Mouse (Mus musculus) embryonic facial prominence, embryonic 11.5 days (tissue): ENCODE data around the gene Il31ra. TPM values are rescaled to one million over a fixed set of nuclear protein-coding genes. Genes with fewer than 3 reads are reported as not detected.
"Not testable (repeated sequence)": the region's sequence is repeated elsewhere in the genome, so short reads cannot be mapped to it uniquely, and the experiment has no call there.

Experiments used
- ATAC-seq: fragments of 200-750 bp; cut with Nextera tagmentation; replicated peaks from 2 replicates; pipeline ENCODE4 v1.8.0; 2017; ENCODE audit warnings: low read depth; ENCODE audit not compliant: insufficient number of reproducible peaks, low FRiP score, low TSS enrichment
- DNase-seq: peaks from one replicate; pipeline ENCODE4 v3.0.0-alpha.2; 2015; ENCODE audit warnings: low spot score
- H3K27ac ChIP-seq: fragments of 300-500 bp; sonication (generic); replicated peaks from 2 replicates; pipeline ENCODE4 v1.5.1; 2014; ENCODE audit warnings: mild to moderate bottlenecking, low read depth, low read length, control low read depth
- H3K27me3 ChIP-seq: fragments of 300-500 bp; sonication (generic); 2 replicates; pipeline ENCODE4 v1.6.1; 2014; ENCODE audit warnings: mild to moderate bottlenecking, low read length, moderate library complexity, mixed read lengths; ENCODE audit not compliant: control insufficient read depth, insufficient read depth
- H3K36me3 ChIP-seq: fragments of 300-500 bp; sonication (generic); replicated peaks from 2 replicates; pipeline ENCODE4 v1.6.1; 2014; ENCODE audit warnings: low read depth, mild to moderate bottlenecking, low read length, moderate library complexity, mixed read lengths; ENCODE audit not compliant: control insufficient read depth, insufficient read depth
- H3K4me1 ChIP-seq: fragments of 300-500 bp; sonication (generic); 2 replicates; pipeline ENCODE4 v1.6.1; 2014; ENCODE audit warnings: low read length, mixed read lengths; ENCODE audit not compliant: control insufficient read depth, insufficient read depth
- H3K4me2 ChIP-seq: fragments of 300-500 bp; sonication (generic); 2 replicates; pipeline ENCODE4 v1.6.1; 2014; ENCODE audit warnings: low read depth, mild to moderate bottlenecking, control low read depth, low read length, moderate library complexity
- H3K4me3 ChIP-seq: fragments of 300-500 bp; sonication (generic); 2 replicates; pipeline ENCODE4 v1.5.1; 2014; ENCODE audit warnings: low read depth, low read length, control low read depth
- H3K9ac ChIP-seq: fragments of 300-500 bp; sonication (generic); replicated peaks from 2 replicates; pipeline ENCODE4 v1.6.1; 2014; ENCODE audit warnings: mild to moderate bottlenecking, control low read depth, low read length
- H3K9me3 ChIP-seq: fragments of 300-500 bp; sonication (generic); replicated peaks from 2 replicates; pipeline ENCODE4 v1.6.1; 2016; ENCODE audit warnings: mild to moderate bottlenecking, low read length, inconsistent platforms, mixed read lengths; ENCODE audit not compliant: control insufficient read depth
- WGBS: fragments of 180-500 bp; shearing (Covaris S2); extraction: QIAGEN DNeasy Blood & Tissue Kit; methylation state at CpG from one replicate; pipeline ENCODE4 v1.1.7; 2014; 5-methylcytosine and 5-hydroxymethylcytosine counted together
- polyA plus RNA-seq: library from polyadenylated mRNA; unstranded; fragments of >200 nt; fragmentation: Nextera tagmentation; extraction: Ambion mirVana; gene quantifications from 2 replicates; pipeline ENCODE4 v1.2.1, GENCODE M21; 2014

Il31ra gene
- not detected in 2 replicates for polyA plus RNA-seq

DNA sequence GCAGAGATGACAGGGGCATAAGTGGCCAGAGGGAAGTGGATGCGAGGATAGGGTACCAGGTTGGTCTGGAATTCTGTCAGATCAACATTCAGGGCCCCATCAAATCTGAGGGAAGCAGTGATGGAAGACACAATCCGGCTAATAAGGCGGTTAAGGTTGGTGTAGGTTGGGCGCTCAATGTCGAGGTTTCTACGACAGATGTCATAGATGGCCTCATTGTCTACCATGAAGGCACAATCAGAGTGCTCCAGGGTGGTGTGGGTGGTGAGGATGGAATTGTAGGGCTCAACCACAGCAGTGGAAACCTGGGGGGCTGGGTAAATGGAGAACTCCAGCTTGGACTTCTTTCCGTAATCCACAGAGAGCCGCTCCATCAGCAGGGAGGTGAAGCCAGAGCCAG lies at the start of gene Il31ra:
TSS of gene Il31ra (minus strand) at position 101 of the 400 bp plus-strand sequence.
- 96% methylated on average over 6 of the region's 8 CpGs for WGBS

GRCm38 (mm10) chr13:112642897-112643296 lies 48.7 kb upstream of the Il31ra start:
- Histone ChIP-seq H3K4me1 (no peaks in the 10 kb centered on the region), H3K27ac (no peak overlapping the region), H3K27me3 (no peaks in the 10 kb centered on the region), H3K9me3 (no peaks in the 10 kb centered on the region), H3K9ac (no peak overlapping the region), H3K4me2 (no peak overlapping the region), H3K4me3 (no peak overlapping the region), H3K36me3 (no peaks in the 10 kb centered on the region)
- WGBS, result 85% methylated on average over 3 of the region's 3 CpGs
- ATAC-seq (no peak), DNase-seq (no peak)

More for the DNA sequence above, at the start of gene Il31ra:
- not testable (repeated sequence) for DNase-seq, H3K4me1 ChIP-seq, H3K4me3 ChIP-seq, H3K27ac ChIP-seq, H3K9ac ChIP-seq, H3K27me3 ChIP-seq, H3K4me2 ChIP-seq, H3K9me3 ChIP-seq, H3K36me3 ChIP-seq, ATAC-seq

DNA sequence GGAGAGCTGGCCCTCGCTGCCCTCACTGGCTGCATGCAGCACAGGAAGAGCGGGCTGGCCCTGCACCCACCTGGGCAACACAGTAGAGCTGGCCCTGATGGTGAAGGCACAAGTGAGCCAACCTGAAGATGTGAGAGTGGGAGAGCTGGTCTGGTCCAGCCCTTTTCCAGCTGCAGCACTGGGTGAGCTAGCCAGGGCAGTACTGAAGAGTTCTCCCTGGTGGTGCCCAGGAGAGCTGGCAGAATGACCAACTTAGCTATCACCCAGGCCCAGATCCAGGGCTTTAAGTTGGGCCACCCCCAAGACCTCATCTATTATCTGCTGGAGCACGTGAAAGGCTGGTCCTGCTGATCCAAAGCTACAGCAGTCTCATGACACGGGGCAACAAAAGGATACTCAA lies 45.0 kb upstream of the Il31ra start:
- DNase-seq (no peak), ATAC-seq (no peak)
- H3K4me3 ChIP-seq, result no peak overlapping the region
- H3K4me1 ChIP-seq, result no peaks in the 10 kb centered on the region
- H3K36me3 ChIP-seq, result no peaks in the 10 kb centered on the region
- 62% methylated on average over 4 of the region's 4 CpGs for WGBS
- no peak overlapping the region for H3K4me2 ChIP-seq
- H3K27ac ChIP-seq, result no peak overlapping the region
- H3K27me3 ChIP-seq, result no peaks in the 10 kb centered on the region
- no peak overlapping the region for H3K9ac ChIP-seq
- no peaks in the 10 kb centered on the region for H3K9me3 ChIP-seq

- Histone ChIP-seq H3K9ac (no peak overlapping the region), H3K4me3 (no peak overlapping the region), H3K9me3 (no peaks in the 10 kb centered on the region), H3K27me3 (no peaks in the 10 kb centered on the region), H3K36me3 (no peaks in the 10 kb centered on the region), H3K4me1 (no peaks in the 10 kb centered on the region), H3K4me2 (no peak overlapping the region), H3K27ac (no peak overlapping the region)
- 41% methylated on average over 3 of the region's 3 CpGs for WGBS
- ATAC-seq, result no peak
- no peak for DNase-seq
These were observed 42.3 kb upstream of the Il31ra start for GRCm38 (mm10) chr13:112636498-112636897.

GRCm38 (mm10) chr13:112635174-112635837 lies 41.1 kb upstream of the Il31ra start:
- Histone ChIP-seq H3K36me3 (no peaks in the 10 kb centered on the region), H3K4me3 (no peak overlapping the region), H3K9me3 (no peaks in the 10 kb centered on the region), H3K27ac (no peak overlapping the region), H3K4me1 (no peaks in the 10 kb centered on the region), H3K27me3 (no peaks in the 10 kb centered on the region), H3K9ac (no peak overlapping the region), H3K4me2 (no peak overlapping the region)
- DNase-seq, result no peak
- WGBS, result 65% methylated on average over 7 of the region's 7 CpGs
- no peak for ATAC-seq

DNA sequence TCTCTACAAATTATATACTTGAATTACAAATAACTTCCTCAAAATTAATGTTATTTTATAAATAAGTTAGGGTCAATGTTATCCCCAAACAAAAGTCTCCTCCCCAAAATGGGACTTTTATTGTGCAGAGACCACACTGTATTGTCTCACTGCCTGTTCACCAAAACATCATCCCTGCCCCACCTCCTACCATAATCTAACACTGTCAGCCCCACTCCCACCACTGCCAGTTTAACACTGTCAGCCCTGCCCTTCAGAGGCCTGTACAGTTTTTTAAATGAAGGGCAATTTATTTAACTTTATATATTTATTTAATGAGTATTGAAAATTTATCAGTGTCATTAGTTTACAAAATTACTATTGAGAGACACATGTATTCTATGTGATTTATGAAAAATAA lies 31.4 kb upstream of the Il31ra start:
- no peak for ATAC-seq
- no peak overlapping the region for H3K4me2 ChIP-seq

DNA sequence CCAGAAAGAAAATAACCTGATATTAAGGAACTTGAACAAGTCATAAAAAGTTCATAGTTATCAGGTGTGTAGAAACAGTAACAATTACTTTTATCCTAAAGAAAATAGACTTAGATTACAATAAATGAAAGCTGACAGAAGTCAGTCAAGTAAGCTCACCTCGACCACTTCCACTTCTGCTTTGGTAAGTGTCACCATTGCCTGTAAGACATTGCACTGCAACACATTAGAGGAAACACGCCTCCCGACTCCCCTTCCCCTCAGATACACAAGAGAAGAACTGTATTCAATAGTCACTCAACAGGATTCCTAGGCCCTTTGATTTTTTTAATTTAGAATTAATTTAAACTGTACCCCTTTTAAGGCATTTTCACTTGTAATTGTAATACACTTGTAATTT lies 30.5 kb upstream of the Il31ra start:
- no peak for ATAC-seq
- WGBS, result 70% methylated on average over 3 of the region's 3 CpGs

More for the DNA sequence above, 31.4 kb upstream of the Il31ra start:
- Histone ChIP-seq H3K27ac (no peak overlapping the region), H3K4me1 (no peaks in the 10 kb centered on the region), H3K27me3 (no peaks in the 10 kb centered on the region), H3K36me3 (no peaks in the 10 kb centered on the region), H3K4me3 (no peak overlapping the region), H3K9me3 (no peaks in the 10 kb centered on the region), H3K9ac (no peak overlapping the region)
- no peak for DNase-seq

GRCm38 (mm10) chr13:112623656-112624055 lies 29.5 kb upstream of the Il31ra start:
- Histone ChIP-seq H3K27me3 (no peaks in the 10 kb centered on the region), H3K4me1 (no peaks in the 10 kb centered on the region), H3K4me2 (no peak overlapping the region), H3K9me3 (no peaks in the 10 kb centered on the region), H3K27ac (no peak overlapping the region), H3K9ac (no peak overlapping the region), H3K4me3 (no peak overlapping the region), H3K36me3 (no peaks in the 10 kb centered on the region)
- ATAC-seq (no peak), DNase-seq (no peak)
- whole genome bisulfite sequencing, result 62% methylated on average over 7 of the region's 7 CpGs

More for the DNA sequence above, 30.5 kb upstream of the Il31ra start:
- no peak overlapping the region for H3K27ac ChIP-seq
- H3K36me3 ChIP-seq, result no peaks in the 10 kb centered on the region
- no peak overlapping the region for H3K4me2 ChIP-seq
- no peaks in the 10 kb centered on the region for H3K27me3 ChIP-seq
- H3K9ac ChIP-seq, result no peak overlapping the region
- H3K4me3 ChIP-seq, result no peak overlapping the region
- H3K9me3 ChIP-seq, result no peaks in the 10 kb centered on the region
- no peaks in the 10 kb centered on the region for H3K4me1 ChIP-seq
- no peak for DNase-seq
